Mouse (Mus musculus): Measurements from ENCODE around the gene E130308A19Rik.

E130308A19Rik gene

GRCm38 (mm10) chr4:59727187-59727877, 101.3 kb downstream of the E130308A19Rik start:
- no peak for DNase-seq (ENCODE audit: low spot score)

- DNase-seq (ENCODE audit: low spot score), result no peak
Observed at GRCm38 (mm10) chr4:59727878-59728261, 101.9 kb downstream of the E130308A19Rik start.

GRCm38 (mm10) chr4:59728839-59729238, 102.8 kb downstream of the E130308A19Rik start:
- DNase-seq (ENCODE audit: low spot score), result no peak

GRCm38 (mm10) chr4:59731544-59731943, 105.5 kb downstream of the E130308A19Rik start:
- no peak for DNase-seq (ENCODE audit: low spot score)

GRCm38 (mm10) chr4:59739321-59739720, 113.3 kb downstream of the E130308A19Rik start:
- DNase-seq (ENCODE audit: low spot score), result no peak

- no peak for DNase-seq (ENCODE audit: low spot score)
Observed at GRCm38 (mm10) chr4:59739882-59740281, 113.9 kb downstream of the E130308A19Rik start.

- DNase-seq (ENCODE audit: low spot score), result no peak
Observed at GRCm38 (mm10) chr4:59753491-59754140, 127.6 kb downstream of the E130308A19Rik start.

GRCm38 (mm10) chr4:59756332-59757082, 130.5 kb downstream of the E130308A19Rik start:
- no peak for DNase-seq (ENCODE audit: low spot score)

GRCm38 (mm10) chr4:59757452-59758435, 131.7 kb downstream of the E130308A19Rik start:
- no peak for DNase-seq (ENCODE audit: low spot score)

GRCm38 (mm10) chr4:59760016-59760415, 134.0 kb downstream of the E130308A19Rik start:
- no peak for DNase-seq (ENCODE audit: low spot score)

- no peak for DNase-seq (ENCODE audit: low spot score)
Observed at GRCm38 (mm10) chr4:59760636-59761364, 134.8 kb downstream of the E130308A19Rik start.

GRCm38 (mm10) chr4:59761365-59761729, 135.3 kb downstream of the E130308A19Rik start:
- DNase-seq (ENCODE audit: low spot score), result no peak

GRCm38 (mm10) chr4:59764950-59765349, 138.9 kb downstream of the E130308A19Rik start:
- DNase-seq (ENCODE audit: low spot score), result no peak

GRCm38 (mm10) chr4:59765385-59766005, 139.5 kb downstream of the E130308A19Rik start:
- no peak for DNase-seq (ENCODE audit: low spot score)

- DNase-seq (ENCODE audit: low spot score), result no peak
Observed at GRCm38 (mm10) chr4:59767717-59768116, 141.7 kb downstream of the E130308A19Rik start.

GRCm38 (mm10) chr4:59772171-59772879, 146.3 kb downstream of the E130308A19Rik start:
- DNase-seq (ENCODE audit: low spot score), result no peak

GRCm38 (mm10) chr4:59777828-59778227, 151.8 kb downstream of the E130308A19Rik start:
- DNase-seq (ENCODE audit: low spot score), result no peak

- no peak for DNase-seq (ENCODE audit: low spot score)
Observed at GRCm38 (mm10) chr4:59780568-59780967, 154.6 kb downstream of the E130308A19Rik start.

- DNase-seq (ENCODE audit: low spot score), result no peak
Observed at GRCm38 (mm10) chr4:59782853-59783684, 157.1 kb downstream of the E130308A19Rik start.
